Mouse (Mus musculus): ENCODE measurements at regions not wholly inside any gene's neighbourhood (a gene's known extent, or its start where the extent isn't known, plus 50 kb on each side); places are given as distances from the start of the nearest gene placed in this dataset.

GRCm38 (mm10) chr14:48736969-48737860 lies 63.6 kb upstream of the Otx2 start:
- TF ChIP-seq CTCF (conservative IDR thresholded peaks at IDR 0.05; ENCODE audit: low read length), result no peak
- TF ChIP-seq POU5F1 (IDR thresholded peaks at IDR 0.05; ENCODE audit: borderline replicate concordance, low read length), result no peak
- no peak for TF ChIP-seq NANOG (IDR thresholded peaks at IDR 0.05; ENCODE audit: borderline replicate concordance, low read length)
